Mouse (Mus musculus) liver, embryonic 16.5 days (tissue): ENCODE measurements around the gene Ccar1. TPM values are rescaled to one million over a fixed set of nuclear protein-coding genes. Genes with fewer than 3 reads are reported as not detected.
"Not testable (repeated sequence)": the region's sequence is repeated elsewhere in the genome, so short reads cannot be mapped to it uniquely, and the experiment has no call there.

Experiments
- ATAC-seq: fragments of 200-750 bp; cut with Nextera tagmentation; 2 replicates; pipeline ENCODE4 v1.8.0; 2017; ENCODE audit warnings: low read depth, mild to moderate bottlenecking, moderate number of reproducible peaks, moderate library complexity
- H3K27ac ChIP-seq: fragments of 300-500 bp; sonication (generic); 2 replicates; pipeline ENCODE4 v1.5.1; 2014; ENCODE audit warnings: mild to moderate bottlenecking, low read length
- H3K27me3 ChIP-seq: fragments of 300-500 bp; sonication (generic); 2 replicates; pipeline ENCODE4 v1.6.1; 2014; ENCODE audit warnings: low read depth, low read length, mixed read lengths; ENCODE audit not compliant: control insufficient read depth, insufficient read depth
- H3K36me3 ChIP-seq: fragments of 300-500 bp; sonication (generic); 2 replicates; pipeline ENCODE4 v1.6.1; 2014; ENCODE audit warnings: mild to moderate bottlenecking; ENCODE audit not compliant: control insufficient read depth, insufficient read depth
- H3K4me1 ChIP-seq: fragments of 300-500 bp; sonication (generic); 2 replicates; pipeline ENCODE4 v1.6.1; 2014; ENCODE audit warnings: low read depth, low read length, mixed read lengths; ENCODE audit not compliant: control insufficient read depth
- H3K4me2 ChIP-seq: fragments of 300-500 bp; sonication (generic); 2 replicates; pipeline ENCODE4 v1.6.1; 2014; ENCODE audit warnings: low read depth, low read length, mixed read lengths
- H3K4me3 ChIP-seq: fragments of 300-500 bp; sonication (generic); 2 replicates; pipeline ENCODE4 v1.5.1; 2014; ENCODE audit warnings: low read depth, mild to moderate bottlenecking, low read length
- H3K9ac ChIP-seq: fragments of 300-500 bp; sonication (generic); 2 replicates; pipeline ENCODE4 v1.6.1; 2014; ENCODE audit warnings: low read depth, low read length
- H3K9me3 ChIP-seq: fragments of 300-500 bp; sonication (generic); replicated peaks from 2 replicates; pipeline ENCODE4 v1.6.1; 2016; ENCODE audit warnings: low read length; ENCODE audit not compliant: control insufficient read depth
- WGBS: fragments of 180-500 bp; shearing (Covaris S2); extraction: QIAGEN DNeasy Blood & Tissue Kit; methylation state at CpG from one replicate; pipeline ENCODE4 v1.1.7; 2014; ENCODE audit not compliant: insufficient replicate concordance; 5-methylcytosine and 5-hydroxymethylcytosine counted together
- polyA plus RNA-seq: library from polyadenylated mRNA; unstranded; fragments of >200 nt; fragmentation: Nextera tagmentation; extraction: Ambion mirVana; gene quantifications from 2 replicates; pipeline ENCODE4 v1.2.1, GENCODE M21; 2015

The Ccar1 gene
- polyA plus RNA-seq, 1 experiment from 2014 or later: 45.0 TPM

DNA sequence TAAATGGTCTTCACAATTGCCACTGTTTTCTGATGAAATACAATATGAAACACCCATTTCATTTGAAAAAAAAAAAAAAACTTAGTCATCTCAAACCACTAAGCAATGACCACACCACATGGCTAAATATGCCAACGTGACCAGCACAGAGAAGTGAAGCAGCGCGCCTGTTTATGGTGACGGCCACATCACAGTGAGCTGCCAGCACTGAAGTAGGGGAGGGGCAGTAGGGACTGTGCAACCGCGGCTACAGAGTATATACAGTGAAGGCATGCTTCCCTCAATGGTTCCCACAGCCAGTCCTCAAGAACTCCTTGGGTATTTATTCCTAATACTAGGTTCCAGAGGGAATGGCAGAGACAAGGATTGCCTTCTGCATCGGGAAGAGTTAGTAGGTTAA lies 16.2 kb upstream of the Ccar1 start:
- Histone ChIP-seq H3K4me3 (no peak overlapping the region), H3K27me3 (no peaks in the 10 kb centered on the region)
- 77% methylated on average over 7 of the region's 7 CpGs for WGBS

DNA sequence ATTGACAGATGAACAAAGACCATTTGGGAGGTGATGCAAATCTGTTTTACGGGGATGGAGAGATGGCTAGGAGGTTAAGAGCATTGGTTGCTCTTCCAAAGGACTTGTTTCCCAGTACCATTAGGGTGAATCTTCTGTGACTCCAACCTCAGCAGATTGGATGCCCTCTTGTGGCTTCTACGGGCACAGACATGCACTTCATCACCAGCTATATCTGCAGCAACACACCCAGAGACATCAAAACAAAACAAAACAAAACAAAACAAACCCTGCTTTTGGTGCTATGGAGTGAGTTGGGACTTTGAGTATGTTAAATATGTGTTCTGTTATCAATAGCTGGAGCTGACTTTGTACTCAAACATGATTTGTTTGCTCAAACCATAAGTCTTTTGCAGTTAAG lies 12.0 kb upstream of the Ccar1 start:
- H3K4me2 ChIP-seq: no peak overlapping the region
- H3K4me3 ChIP-seq: no peak overlapping the region
- no peak overlapping the region for H3K27ac ChIP-seq
- no peaks in the 10 kb centered on the region for H3K4me1 ChIP-seq
- no peak for ATAC-seq
- H3K9ac ChIP-seq: no peak overlapping the region
- no peaks in the 10 kb centered on the region for H3K27me3 ChIP-seq
- no peaks in the 10 kb centered on the region for H3K9me3 ChIP-seq
- no peaks in the 10 kb centered on the region for H3K36me3 ChIP-seq
- WGBS: 58% methylated on average over 2 of the region's 2 CpGs

More for the DNA sequence above, 16.2 kb upstream of the Ccar1 start:
- H3K4me1 ChIP-seq: no peaks in the 10 kb centered on the region
- H3K9me3 ChIP-seq: no peaks in the 10 kb centered on the region
- ATAC-seq: no peak
- H3K4me2 ChIP-seq: no peak overlapping the region
- no peak overlapping the region for H3K27ac ChIP-seq
- no peak overlapping the region for H3K9ac ChIP-seq
- no peaks in the 10 kb centered on the region for H3K36me3 ChIP-seq

DNA sequence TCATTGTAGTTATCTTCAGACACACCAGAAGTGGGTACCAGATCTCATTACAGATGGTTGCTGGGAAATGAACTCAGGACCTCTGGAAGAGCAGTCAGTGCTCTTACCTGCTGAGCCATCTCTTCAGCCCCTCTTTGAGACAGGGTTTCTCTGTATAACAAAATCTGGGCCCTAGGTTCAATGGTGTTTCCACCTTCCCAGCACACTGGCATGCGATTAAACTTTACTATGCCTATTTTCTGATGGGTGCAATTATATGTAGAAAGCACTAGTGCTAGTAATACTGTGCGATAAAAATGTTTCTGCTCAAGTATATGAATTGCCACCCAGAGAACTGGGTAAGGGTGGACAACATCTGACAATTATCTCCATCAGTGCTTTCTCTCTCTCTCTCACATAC lies 11.2 kb upstream of the Ccar1 start:
- Histone ChIP-seq H3K27ac (no peak overlapping the region), H3K36me3 (no peaks in the 10 kb centered on the region), H3K9me3 (no peaks in the 10 kb centered on the region), H3K4me1 (no peaks in the 10 kb centered on the region), H3K4me3 (no peak overlapping the region), H3K9ac (no peak overlapping the region), H3K27me3 (no peaks in the 10 kb centered on the region), H3K4me2 (no peak overlapping the region)
- 84% methylated on average over 2 of the region's 2 CpGs for WGBS
- ATAC-seq: no peak

DNA sequence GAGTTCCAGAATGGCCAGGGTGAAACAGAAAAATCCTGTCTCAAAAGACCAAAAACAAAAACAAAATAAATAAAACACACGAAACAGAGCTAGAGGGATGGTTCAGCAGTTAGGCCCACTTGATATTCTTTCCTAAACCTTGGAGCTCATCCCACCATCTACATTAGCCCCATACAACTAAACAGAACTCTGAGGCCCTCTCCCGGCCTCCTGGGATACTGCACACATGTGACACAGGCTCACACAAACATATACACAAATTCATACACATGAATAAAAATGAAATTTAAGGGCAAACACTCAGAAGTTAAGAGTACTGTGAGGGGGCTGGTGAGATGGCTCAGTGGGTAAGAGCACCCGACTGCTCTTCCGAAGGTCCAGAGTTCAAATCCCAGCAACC lies 2.1 kb upstream of the Ccar1 start:
- ATAC-seq: no peak
- H3K27me3 ChIP-seq: no peaks in the 10 kb centered on the region
- H3K4me3 ChIP-seq: no peak overlapping the region
- 93% methylated on average over 4 of the region's 4 CpGs for WGBS
- H3K4me1 ChIP-seq: peaks cover 14% of the 10 kb centered on the region
- no peak overlapping the region for H3K27ac ChIP-seq
- no peak overlapping the region for H3K4me2 ChIP-seq
- no peak overlapping the region for H3K9ac ChIP-seq
- no peaks in the 10 kb centered on the region for H3K9me3 ChIP-seq
- peaks cover 8% of the 10 kb centered on the region for H3K36me3 ChIP-seq

DNA sequence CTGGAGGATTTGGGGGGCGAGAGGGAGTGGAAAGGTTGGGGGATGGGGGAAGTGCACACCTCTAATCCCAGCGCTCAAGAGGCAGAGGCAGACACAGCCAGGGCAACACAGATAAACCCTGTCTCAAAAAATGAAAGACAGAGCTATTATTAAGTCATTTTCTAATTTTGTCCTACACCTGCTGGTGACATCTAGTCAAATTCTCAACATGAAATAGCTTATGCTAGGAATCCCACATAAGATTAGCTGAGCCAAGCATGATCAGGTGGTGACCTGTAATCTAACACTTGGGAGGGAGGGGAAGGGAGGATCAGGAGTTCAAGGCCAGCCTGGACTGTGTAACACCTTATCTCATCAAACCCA lies 986 bp upstream of the Ccar1 start:
- Histone ChIP-seq H3K4me3 (peak overlapping the region; percentile 99), H3K9ac (peak overlapping the region; percentile 99)

DNA sequence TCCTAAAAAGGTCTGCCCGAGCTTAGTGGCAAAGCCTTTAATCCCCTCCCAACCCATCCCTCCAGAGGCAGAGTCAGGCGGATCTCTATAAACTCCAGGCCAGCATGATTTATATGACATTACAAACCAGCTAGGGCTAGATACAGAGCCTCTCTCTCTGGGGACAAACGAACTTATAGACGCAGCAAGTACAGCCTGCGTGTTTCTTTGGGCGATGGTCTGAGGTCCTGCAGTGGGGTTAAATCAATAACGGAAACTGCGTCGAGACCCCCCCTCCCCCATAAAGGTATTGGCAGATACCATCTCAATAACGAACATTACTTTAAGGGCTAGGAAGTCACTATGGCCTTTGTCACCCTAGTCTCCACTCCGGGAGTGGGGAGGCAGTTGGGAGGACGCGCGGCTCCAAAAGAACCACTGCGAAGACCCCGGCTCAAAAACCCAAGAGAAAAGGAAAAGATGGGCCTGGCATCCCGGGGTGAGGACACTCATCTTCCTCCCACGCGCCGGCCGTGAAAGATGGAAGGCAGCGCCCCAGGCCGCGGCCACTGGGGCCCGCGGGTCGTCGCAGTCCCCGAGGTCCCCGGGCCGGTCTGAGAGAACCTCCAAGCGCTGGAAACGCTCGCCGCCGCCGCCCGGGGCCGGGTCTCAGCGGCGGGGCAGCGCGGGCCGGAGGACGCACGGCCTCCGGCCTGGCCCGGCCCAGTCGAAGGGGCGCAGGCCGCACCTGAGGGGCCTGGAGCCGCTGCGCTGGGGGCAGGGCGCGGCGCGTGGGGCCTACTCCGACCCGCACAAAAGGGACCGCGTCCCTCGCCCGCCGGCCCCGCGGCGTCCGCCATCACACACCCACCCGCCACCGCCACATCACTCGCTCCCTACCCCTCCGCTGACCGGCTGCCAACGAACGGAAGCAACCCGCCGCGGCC lies 572 bp downstream of the Ccar1 start:
- H3K27ac ChIP-seq: peak overlapping the region; percentile 99
- peak; percentile 63 for ATAC-seq
- peak overlapping the region; percentile 99 for H3K4me3 ChIP-seq
- H3K4me2 ChIP-seq: peak overlapping the region; percentile 90
- H3K9me3 ChIP-seq: no peaks in the 10 kb centered on the region
- H3K36me3 ChIP-seq: peaks cover 28% of the 10 kb centered on the region
- H3K27me3 ChIP-seq: no peaks in the 10 kb centered on the region
- under 1% methylated on average over 68 of the region's 78 CpGs for WGBS
- H3K9ac ChIP-seq: peak overlapping the region; percentile 99
- H3K4me1 ChIP-seq: peaks cover 14% of the 10 kb centered on the region

More for the DNA sequence above, 986 bp upstream of the Ccar1 start:
- ATAC-seq: no peak
- WGBS: 40% methylated on average over 2 of the region's 2 CpGs
- Histone ChIP-seq H3K27ac (peak overlapping the region; percentile 99), H3K9me3 (no peaks in the 10 kb centered on the region), H3K4me2 (peak overlapping the region; percentile 90), H3K4me1 (peaks cover 14% of the 10 kb centered on the region), H3K36me3 (peaks cover 14% of the 10 kb centered on the region), H3K27me3 (no peaks in the 10 kb centered on the region)

DNA sequence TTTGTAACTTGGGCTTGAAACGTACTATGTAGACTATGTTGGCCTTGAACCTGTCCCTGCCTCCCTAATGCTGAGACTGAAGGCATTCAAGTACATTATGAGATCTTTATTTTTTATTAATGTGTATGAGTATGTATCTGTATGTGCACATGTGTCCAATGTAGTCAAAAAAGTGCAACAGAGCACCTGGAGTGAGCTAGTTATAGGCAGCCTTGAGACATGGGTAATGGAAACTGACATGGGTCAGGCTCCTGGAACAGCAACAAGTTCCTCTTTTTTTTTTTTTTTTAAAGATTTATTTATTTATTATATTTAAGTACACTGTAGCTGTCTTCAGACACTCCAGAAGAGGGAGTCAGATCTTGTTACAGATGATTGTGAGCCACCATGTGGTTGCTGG lies 10.3 kb downstream of the Ccar1 start:
- H3K27ac ChIP-seq, H3K4me2 ChIP-seq, H3K9ac ChIP-seq, ATAC-seq, H3K4me3 ChIP-seq, H3K9me3 ChIP-seq, H3K27me3 ChIP-seq, H3K4me1 ChIP-seq: not testable (repeated sequence)
- 80% methylated on average over 1 of the region's 1 CpGs for WGBS
- H3K36me3 ChIP-seq: peaks cover 68% of the 10 kb centered on the region

DNA sequence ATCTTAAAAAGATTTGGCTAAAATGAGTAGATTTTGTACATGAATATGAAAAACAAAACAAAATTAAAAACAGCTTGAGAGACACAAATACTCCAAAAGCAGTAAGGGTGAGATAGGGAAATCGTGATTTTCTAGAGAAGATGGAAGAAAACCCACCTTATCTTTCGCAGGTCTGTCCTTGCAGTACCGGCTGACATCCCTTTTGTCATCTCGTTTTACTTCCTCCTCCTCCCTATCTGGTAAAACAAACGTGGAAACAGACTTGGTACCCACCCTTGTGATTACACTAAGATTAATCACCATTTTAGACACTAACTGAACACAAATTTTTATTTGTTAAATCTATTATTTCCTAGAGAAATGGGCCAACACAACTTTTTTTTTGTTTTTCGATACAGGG lies 41.3 kb downstream of the Ccar1 start:
- WGBS: 42% methylated on average over 6 of the region's 6 CpGs

DNA sequence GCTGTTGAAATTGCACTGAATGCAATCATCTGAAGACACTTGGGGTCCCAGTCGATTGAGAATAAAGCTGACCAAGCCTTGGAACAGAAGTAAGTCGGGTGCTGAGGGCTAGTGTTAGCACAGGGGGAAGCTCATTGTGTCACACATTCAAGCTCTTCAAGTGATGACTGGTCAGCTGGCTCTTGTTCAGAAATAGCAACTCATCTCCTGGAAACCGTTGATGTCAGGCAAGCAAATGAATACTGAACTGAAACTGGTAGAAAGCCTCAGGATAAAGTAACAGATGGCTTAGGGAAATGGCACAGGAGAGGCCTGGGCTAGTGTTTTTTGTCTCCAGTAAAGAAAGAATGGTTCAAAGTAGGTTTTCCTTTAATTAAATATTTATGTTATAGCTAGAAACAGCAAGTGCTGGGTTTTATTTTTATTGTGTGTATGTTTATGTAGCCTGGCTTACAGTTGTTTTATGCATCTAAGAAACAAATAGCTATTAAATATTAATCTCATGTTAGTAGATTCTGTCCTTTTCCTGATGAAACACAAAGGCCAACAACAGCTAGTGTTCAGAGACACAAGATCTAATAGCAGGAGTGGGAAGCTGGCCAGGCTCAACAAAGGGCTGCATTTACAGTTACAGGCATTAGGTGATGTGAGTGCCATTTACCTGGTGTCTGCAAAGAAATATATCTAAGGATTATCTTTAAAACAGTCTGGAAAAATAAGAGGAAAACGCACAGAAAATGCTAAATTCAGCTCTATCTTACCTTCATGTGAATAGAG lies 51.9 kb downstream of the Ccar1 start:
- H3K36me3 ChIP-seq: peaks cover 14% of the 10 kb centered on the region
- no peak overlapping the region for H3K4me3 ChIP-seq
- no peak for ATAC-seq
- H3K4me2 ChIP-seq: no peak overlapping the region
- no peaks in the 10 kb centered on the region for H3K9me3 ChIP-seq
- no peaks in the 10 kb centered on the region for H3K4me1 ChIP-seq
- no peaks in the 10 kb centered on the region for H3K27me3 ChIP-seq
- WGBS: 65% methylated on average over 4 of the region's 4 CpGs
- no peak overlapping the region for H3K27ac ChIP-seq
- no peak overlapping the region for H3K9ac ChIP-seq

More for the DNA sequence above, 41.3 kb downstream of the Ccar1 start:
- H3K9me3 ChIP-seq: no peaks in the 10 kb centered on the region
- no peaks in the 10 kb centered on the region for H3K4me1 ChIP-seq
- H3K4me3 ChIP-seq: no peak overlapping the region
- H3K27me3 ChIP-seq: no peaks in the 10 kb centered on the region
- no peak overlapping the region for H3K4me2 ChIP-seq
- H3K9ac ChIP-seq: no peak overlapping the region
- no peak overlapping the region for H3K27ac ChIP-seq
- peaks cover 67% of the 10 kb centered on the region for H3K36me3 ChIP-seq
- ATAC-seq: no peak
